In genomic region chr12:41084370-41085089, GRCm38 (mm10) we compare ENCODE assay signal across 18 mouse cellular contexts.
DNase-seq lines count a peak whose midpoint lies in the region; ATAC-seq and TF ChIP-seq lines count a peak whose summit lies in the region.
"Had no signal": no experiment of that assay in that cellular context is flagged by ENCODE, and none has a peak within 500 bp of the region (broad histone marks: within the 10 kb centered on the region; RNA-seq: fewer than 3 reads in every experiment).

No protein-coding gene starts in this region.

- H3K27me3 ChIP-seq in stomach, embryonic 15.5 days (replicated peaks), result no peaks in the 10 kb centered on the region
- no peaks in the 10 kb centered on the region for H3K27me3 ChIP-seq in stomach, postnatal 0 days (ENCODE audit: control insufficient read depth, insufficient read depth, low read length)
- H3K27me3 ChIP-seq in embryonic facial prominence, embryonic 14.5 days (replicated peaks; ENCODE audit: control insufficient read depth, insufficient read depth, low read length), result no peaks in the 10 kb centered on the region
- H3K27me3 ChIP-seq in liver, embryonic 11.5 days (replicated peaks; ENCODE audit: control insufficient read depth, insufficient read depth, low read length), result no peaks in the 10 kb centered on the region
- H3K27me3 ChIP-seq: forebrain, embryonic 15.5 days had no signal

- H3K9me3 ChIP-seq in stomach, embryonic 15.5 days, result no peaks in the 10 kb centered on the region
- H3K9me3 ChIP-seq in stomach, postnatal 0 days (ENCODE audit: control insufficient read depth, low read length), result no peaks in the 10 kb centered on the region
- no peaks in the 10 kb centered on the region for H3K9me3 ChIP-seq in embryonic facial prominence, embryonic 14.5 days (ENCODE audit: control insufficient read depth, low read length)
- no peaks in the 10 kb centered on the region for H3K9me3 ChIP-seq in liver, embryonic 11.5 days (ENCODE audit: control insufficient read depth, low read length)
- H3K9me3 ChIP-seq: forebrain, embryonic 15.5 days had no signal

- H3K27ac ChIP-seq in stomach, embryonic 15.5 days, result no peak overlapping the region
- no peak overlapping the region for H3K27ac ChIP-seq in stomach, postnatal 0 days (replicated peaks)
- H3K27ac ChIP-seq in embryonic facial prominence, embryonic 14.5 days (replicated peaks; ENCODE audit: low read depth, low read length), result no peak overlapping the region
- H3K27ac ChIP-seq in liver, embryonic 11.5 days (ENCODE audit: low read depth, low read length), result peak overlapping the region; percentile 46; the same call in 1 of the 2 replicates
- H3K27ac ChIP-seq: forebrain, embryonic 15.5 days; midbrain, embryonic 10.5 days had no signal

- H3K4me2 ChIP-seq in stomach, embryonic 15.5 days, result no peak overlapping the region
- H3K4me2 ChIP-seq in stomach, postnatal 0 days (replicated peaks; ENCODE audit: low read depth), result no peak overlapping the region
- H3K4me2 ChIP-seq in embryonic facial prominence, embryonic 14.5 days (ENCODE audit: low read depth, low read length), result no peak overlapping the region
- H3K4me2 ChIP-seq in liver, embryonic 11.5 days, result peak overlapping the region; percentile 1; the same call in 1 of the 2 replicates
- H3K4me2 ChIP-seq: forebrain, embryonic 15.5 days; lung, embryonic 14.5 days had no signal

- 85% methylated on average over 2 of the region's 2 CpGs for WGBS in stomach, embryonic 15.5 days
- WGBS in stomach, postnatal 0 days, result 68% methylated on average over 2 of the region's 2 CpGs
- WGBS in embryonic facial prominence, embryonic 14.5 days, result 79% methylated on average over 2 of the region's 2 CpGs
- 55% methylated on average over 2 of the region's 2 CpGs for WGBS in liver, embryonic 11.5 days

- TF ChIP-seq EP300 in stomach, postnatal 0 days (optimal IDR thresholded peaks at IDR 0.05), result no peak

- peak; percentile 31; the same call in 1 of the 2 replicates for ATAC-seq in stomach, embryonic 15.5 days (ENCODE audit: insufficient read depth, low FRiP score, low read depth)
- no peak for ATAC-seq in stomach, postnatal 0 days (ENCODE audit: low FRiP score, low TSS enrichment)
- ATAC-seq in embryonic facial prominence, embryonic 14.5 days (ENCODE audit: low read depth), result peak; percentile 81; the same call in 1 of the 2 replicates
- ATAC-seq in liver, embryonic 11.5 days (replicated peaks; ENCODE audit: low FRiP score), result peak; percentile 88
- ATAC-seq in CD4-positive, CD25-positive, alpha-beta regulatory T cell, adult 4 months, result no peak
- ATAC-seq in cerebellum, adult (ENCODE audit: insufficient number of reproducible peaks, low FRiP score, low TSS enrichment), result no peak
- ATAC-seq: forebrain, embryonic 15.5 days had no signal

- no peak for DNase-seq in stomach, postnatal 0 days (ENCODE audit: low spot score)
- peak; percentile 7 for DNase-seq in embryonic facial prominence, embryonic 14.5 days (ENCODE audit: low spot score)
- no peak for DNase-seq in liver, embryonic 11.5 days (ENCODE audit: low spot score)
- DNase-seq in adrenal gland, postnatal 36 days, result no peak
- DNase-seq: adrenal gland, postnatal 10 days; cerebellum, adult 2 months; embryo, embryonic 11 days; gastrocnemius, postnatal 10 days; heart, postnatal 4 days; kidney, adult 11 months; kidney, postnatal 25 days; lung, embryonic 14.5 days; right cerebral cortex, postnatal 4 days had no signal

- no peak overlapping the region for H3K9ac ChIP-seq in stomach, embryonic 15.5 days
- H3K9ac ChIP-seq in stomach, postnatal 0 days (ENCODE audit: low read length), result no peak overlapping the region
- no peak overlapping the region for H3K9ac ChIP-seq in embryonic facial prominence, embryonic 14.5 days (ENCODE audit: low read depth, low read length)
- no peak overlapping the region for H3K9ac ChIP-seq in liver, embryonic 11.5 days (ENCODE audit: low read depth, low read length)
- H3K9ac ChIP-seq: forebrain, embryonic 15.5 days; lung, embryonic 14.5 days had no signal

- H3K36me3 ChIP-seq in stomach, embryonic 15.5 days, result no peaks in the 10 kb centered on the region
- H3K36me3 ChIP-seq in stomach, postnatal 0 days (ENCODE audit: control insufficient read depth, insufficient read depth, low read length), result no peaks in the 10 kb centered on the region
- no peaks in the 10 kb centered on the region for H3K36me3 ChIP-seq in embryonic facial prominence, embryonic 14.5 days (ENCODE audit: control insufficient read depth, insufficient read depth, low read length)
- H3K36me3 ChIP-seq in liver, embryonic 11.5 days (ENCODE audit: control insufficient read depth, insufficient read depth, low read length), result no peaks in the 10 kb centered on the region
- H3K36me3 ChIP-seq: forebrain, embryonic 15.5 days; midbrain, embryonic 10.5 days had no signal

- H3K4me1 ChIP-seq in stomach, embryonic 15.5 days, result no peaks in the 10 kb centered on the region
- H3K4me1 ChIP-seq in stomach, postnatal 0 days (replicated peaks; ENCODE audit: control insufficient read depth, insufficient read depth), result no peaks in the 10 kb centered on the region
- H3K4me1 ChIP-seq in embryonic facial prominence, embryonic 14.5 days (ENCODE audit: control insufficient read depth, insufficient read depth, low read length), result no peaks in the 10 kb centered on the region
- peaks cover 5% of the 10 kb centered on the region for H3K4me1 ChIP-seq in liver, embryonic 11.5 days (replicated peaks; ENCODE audit: control insufficient read depth, insufficient read depth, low read length)
- H3K4me1 ChIP-seq: forebrain, embryonic 15.5 days had no signal

- TF ChIP-seq CTCF in stomach, postnatal 0 days (IDR thresholded peaks at IDR 0.05; ENCODE audit: low read depth), result no peak

- H3K4me3 ChIP-seq in stomach, embryonic 15.5 days (replicated peaks), result no peak overlapping the region
- H3K4me3 ChIP-seq in stomach, postnatal 0 days (ENCODE audit: low read depth, low read length), result no peak overlapping the region
- H3K4me3 ChIP-seq in embryonic facial prominence, embryonic 14.5 days (ENCODE audit: low read depth, low read length), result no peak overlapping the region
- no peak overlapping the region for H3K4me3 ChIP-seq in liver, embryonic 11.5 days (ENCODE audit: low read depth, low read length)
- H3K4me3 ChIP-seq: forebrain, embryonic 15.5 days; midbrain, embryonic 10.5 days had no signal

Comparison
In these comparisons a context has a peak if more than half of its experiments do, and no peak if none do; other contexts are left out.
1. ATAC-seq: peak in stomach, embryonic 15.5 days (single experiment), embryonic facial prominence, embryonic 14.5 days (single experiment) and liver, embryonic 11.5 days (single experiment); none in stomach, postnatal 0 days (single experiment), CD4-positive, CD25-positive, alpha-beta regulatory T cell, adult 4 months (single experiment) and cerebellum, adult (single experiment).